Mouse (Mus musculus): ENCODE measurements around the gene Cntrl.

The Cntrl gene

GRCm38 (mm10) chr2:35173666-35174065, 64.4 kb downstream of the Cntrl start:
- in situ Hi-C loops (cut with MboI, MseI): no loop called here

GRCm38 (mm10) chr2:35174100-35174499, 64.8 kb downstream of the Cntrl start:
- in situ Hi-C loops (cut with MboI, MseI): no loop called here

- in situ Hi-C loops (cut with MboI, MseI): no loop called here
These were observed 66.2 kb downstream of the Cntrl start for GRCm38 (mm10) chr2:35175281-35176065.

GRCm38 (mm10) chr2:35178153-35178552, 68.9 kb downstream of the Cntrl start:
- in situ Hi-C loops (cut with MboI, MseI): no loop called here

- in situ Hi-C loops (cut with MboI, MseI): no loop called here
These were observed 73.9 kb downstream of the Cntrl start for GRCm38 (mm10) chr2:35183115-35183673.

- in situ Hi-C loops (cut with MboI, MseI): loop anchor here (5.0 kb wide), 1 partner anchor 47 kb away; no protein-coding TSS in a partner anchor
These were observed 79.6 kb downstream of the Cntrl start for GRCm38 (mm10) chr2:35188929-35189328.

- in situ Hi-C loops (cut with MboI, MseI): no loop called here
These were observed 84.7 kb downstream of the Cntrl start for GRCm38 (mm10) chr2:35193976-35194375.

- in situ Hi-C loops (cut with MboI, MseI): no loop called here
These were observed 86.6 kb downstream of the Cntrl start for GRCm38 (mm10) chr2:35195626-35196544.

GRCm38 (mm10) chr2:35199541-35199940, 90.2 kb downstream of the Cntrl start:
- in situ Hi-C loops (cut with MboI, MseI): no loop called here

GRCm38 (mm10) chr2:35199971-35200897, 90.9 kb downstream of the Cntrl start:
- in situ Hi-C loops (cut with MboI, MseI): no loop called here

- in situ Hi-C loops (cut with MboI, MseI): no loop called here
These were observed 91.8 kb downstream of the Cntrl start, which contains the start of gene Rab14 for GRCm38 (mm10) chr2:35200898-35201668. Gene Rab14, minus strand, starts transcription at chr2:35201120.

GRCm38 (mm10) chr2:35203729-35204128, 94.4 kb downstream of the Cntrl start:
- in situ Hi-C loops (cut with MboI, MseI): no loop called here

GRCm38 (mm10) chr2:35206761-35207160, 97.5 kb downstream of the Cntrl start:
- in situ Hi-C loops (cut with MboI, MseI): no loop called here

GRCm38 (mm10) chr2:35208054-35208453, 98.8 kb downstream of the Cntrl start:
- in situ Hi-C loops (cut with MboI, MseI): no loop called here

- in situ Hi-C loops (cut with MboI, MseI): no loop called here
These were observed 99.8 kb downstream of the Cntrl start for GRCm38 (mm10) chr2:35208931-35209665.

GRCm38 (mm10) chr2:35211681-35212080, 102.4 kb downstream of the Cntrl start:
- in situ Hi-C loops (cut with MboI, MseI): loop anchor here (5.0 kb wide), 1 partner anchor 56 kb away; no protein-coding TSS in a partner anchor

- in situ Hi-C loops (cut with MboI, MseI): loop anchor here (5.0 kb wide), 1 partner anchor 54 kb away; no protein-coding TSS in a partner anchor
These were observed 104.1 kb downstream of the Cntrl start for GRCm38 (mm10) chr2:35213345-35213910.

GRCm38 (mm10) chr2:35214881-35215358, 105.6 kb downstream of the Cntrl start:
- in situ Hi-C loops (cut with MboI, MseI): loop anchor here (5.0 kb wide), 1 partner anchor 52 kb away; no protein-coding TSS in a partner anchor

- in situ Hi-C loops (cut with MboI, MseI): no loop called here
These were observed 106.1 kb downstream of the Cntrl start for GRCm38 (mm10) chr2:35215363-35215762.
